Mouse (Mus musculus): ENCODE measurements around the gene Gbp2b.

The Gbp2b gene

DNA sequence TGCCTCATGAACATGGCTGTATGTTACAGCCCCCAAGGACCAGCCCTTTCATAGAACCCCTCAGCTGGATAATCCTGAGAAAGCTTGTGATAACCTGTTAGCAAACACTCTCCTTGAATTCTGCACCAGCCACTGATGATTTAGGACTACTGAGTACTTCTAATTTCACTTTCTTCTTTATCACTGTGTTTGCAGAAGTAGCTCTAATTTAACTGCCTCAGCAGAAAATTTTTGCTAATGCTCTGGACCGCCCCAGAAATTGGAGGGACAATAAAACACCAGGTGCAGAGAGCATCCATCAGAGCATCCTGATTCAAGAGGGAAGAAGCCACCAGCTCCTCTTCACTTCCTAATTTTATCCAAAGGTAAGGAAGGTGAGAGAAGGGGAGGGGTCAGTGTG lies at the start of gene Gbp2b:
Gene Gbp2b, plus strand, starts transcription at position 301 of the 400 bp plus-strand sequence.
- DNase-seq = no peak

DNA sequence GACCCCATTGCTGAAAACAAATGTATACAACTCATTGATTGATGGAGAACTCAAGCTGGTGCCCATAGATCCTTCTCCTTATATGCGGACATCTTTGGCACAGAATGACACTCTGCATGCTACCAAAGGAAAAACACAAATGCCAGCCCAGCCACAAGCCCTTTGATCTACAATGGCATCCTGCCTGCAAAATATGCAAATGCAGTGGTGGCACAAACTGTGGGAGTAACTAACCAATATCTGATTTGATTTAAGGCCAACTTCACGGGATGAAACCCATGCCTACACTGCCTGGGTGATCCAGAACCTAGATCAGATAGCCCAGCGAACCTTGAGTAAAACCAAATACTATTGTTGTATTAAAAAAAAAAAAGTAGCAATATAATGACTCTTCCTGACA lies 48.0 kb upstream of the Gbp2b start:
- peak in 1 of 2 experiments; percentile 19 for DNase-seq

- DNase-seq = no peak
These were observed 44.5 kb upstream of the Gbp2b start for GRCm38 (mm10) chr3:142550052-142550676.

- no peak for DNase-seq
These were observed 40.0 kb upstream of the Gbp2b start for GRCm38 (mm10) chr3:142554601-142555000.

DNA sequence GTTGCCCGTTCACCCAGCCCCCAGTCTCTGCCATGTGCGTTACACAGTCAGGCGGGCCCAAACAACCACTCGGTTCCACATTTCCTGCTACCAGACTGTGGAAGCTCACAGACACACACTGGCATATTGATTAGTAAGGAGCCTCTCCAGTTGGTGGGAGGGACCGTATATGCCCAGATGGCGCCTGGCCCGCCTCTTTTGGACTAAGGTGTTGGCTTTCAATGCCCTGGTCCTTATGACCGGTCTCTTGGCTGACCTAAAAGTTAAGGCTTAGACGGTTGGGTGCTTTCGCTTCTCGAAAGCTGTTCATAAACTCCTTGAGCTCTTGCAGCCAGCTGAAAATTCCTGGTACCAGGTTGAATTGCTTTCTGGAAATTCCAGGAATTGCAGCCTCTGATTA lies 39.0 kb upstream of the Gbp2b start:
- DNase-seq = peak; percentile 27 to 49

- no peak for DNase-seq
These were observed 34.9 kb upstream of the Gbp2b start, which contains the start of gene Gbp3 for GRCm38 (mm10) chr3:142559632-142560228. Gbp3 (plus strand) TSS chr3:142560026.

DNA sequence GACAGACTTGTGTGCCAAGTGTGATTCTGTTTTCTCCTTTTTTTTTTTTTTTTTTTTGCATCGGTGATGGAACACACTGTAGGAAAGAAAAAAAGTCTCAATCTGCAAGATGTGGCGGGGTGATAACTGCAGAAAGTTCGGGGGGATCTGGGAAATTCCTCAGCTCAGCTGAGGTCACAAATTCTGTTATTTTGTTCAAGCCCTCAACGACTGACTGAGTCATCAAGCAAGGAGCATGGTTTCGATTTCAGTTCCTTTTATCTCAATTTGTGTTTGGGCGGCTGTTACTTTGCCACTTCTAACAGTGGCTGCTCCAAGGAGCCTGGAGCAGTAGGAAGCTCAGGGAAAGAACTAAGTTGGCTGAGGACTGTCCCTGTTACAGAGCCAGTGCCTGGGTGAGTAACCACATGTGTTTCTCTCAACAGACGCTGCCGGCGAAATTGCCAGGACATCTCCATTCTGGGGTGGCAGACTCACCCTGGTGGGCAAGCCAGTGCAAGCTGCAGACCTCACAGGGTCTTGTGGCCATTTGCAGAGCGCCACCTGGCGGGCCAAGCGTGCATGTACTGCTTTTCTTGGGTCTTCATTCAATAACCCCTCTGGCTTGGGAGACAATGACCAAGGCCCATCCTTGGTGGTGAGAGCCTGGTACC lies 34.2 kb upstream of the Gbp2b start:
- peak; percentile 91 for DNase-seq

GRCm38 (mm10) chr3:142561045-142561646 lies 33.5 kb upstream of the Gbp2b start:
- no peak for DNase-seq

GRCm38 (mm10) chr3:142561666-142562065 lies 33.0 kb upstream of the Gbp2b start:
- no peak for DNase-seq

DNA sequence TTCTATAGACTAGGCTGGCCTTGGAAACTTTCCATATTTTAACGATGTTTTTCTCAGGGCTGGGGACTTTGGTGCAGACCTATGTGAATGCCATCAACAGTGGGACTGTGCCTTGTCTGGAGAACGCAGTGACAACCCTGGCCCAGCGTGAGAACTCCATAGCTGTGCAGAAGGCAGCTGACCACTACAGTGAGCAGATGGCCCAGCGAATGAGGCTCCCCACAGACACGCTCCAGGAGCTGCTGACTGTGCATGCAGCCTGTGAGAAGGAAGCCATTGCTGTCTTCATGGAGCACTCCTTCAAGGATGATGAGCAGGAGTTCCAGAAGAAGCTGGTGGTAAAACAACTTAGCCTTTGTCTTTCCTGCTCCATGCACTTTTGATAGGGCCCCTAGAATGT lies 27.2 kb upstream of the Gbp2b start:
- peak in 1 of 2 experiments; percentile 15 for DNase-seq

DNA sequence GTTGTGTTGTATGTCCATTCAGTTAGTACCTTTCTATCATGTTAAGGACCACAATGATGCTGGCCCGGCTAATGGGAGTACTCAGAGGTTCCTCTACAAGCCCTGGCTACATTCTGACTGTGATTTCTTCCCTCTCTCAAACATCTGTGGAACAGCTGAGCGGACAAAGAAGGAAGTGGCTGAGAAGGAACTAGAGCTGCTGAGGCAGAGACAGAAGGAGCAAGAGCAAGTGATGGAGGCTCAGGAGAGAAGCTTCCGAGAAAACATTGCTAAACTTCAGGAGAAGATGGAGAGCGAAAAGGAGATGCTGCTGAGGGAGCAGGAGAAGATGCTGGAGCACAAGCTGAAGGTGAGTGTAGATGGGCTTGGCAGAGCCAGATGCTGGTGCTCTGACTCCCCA lies 23.9 kb upstream of the Gbp2b start:
- no peak for DNase-seq

- DNase-seq = no peak
These were observed 17.5 kb upstream of the Gbp2b start for GRCm38 (mm10) chr3:142577108-142577507.

GRCm38 (mm10) chr3:142578342-142578741 lies 16.3 kb upstream of the Gbp2b start:
- DNase-seq = no peak

GRCm38 (mm10) chr3:142583067-142583466 lies 11.6 kb upstream of the Gbp2b start:
- DNase-seq = no peak

- no peak for DNase-seq
These were observed 7.3 kb upstream of the Gbp2b start for GRCm38 (mm10) chr3:142587386-142587785.

DNA sequence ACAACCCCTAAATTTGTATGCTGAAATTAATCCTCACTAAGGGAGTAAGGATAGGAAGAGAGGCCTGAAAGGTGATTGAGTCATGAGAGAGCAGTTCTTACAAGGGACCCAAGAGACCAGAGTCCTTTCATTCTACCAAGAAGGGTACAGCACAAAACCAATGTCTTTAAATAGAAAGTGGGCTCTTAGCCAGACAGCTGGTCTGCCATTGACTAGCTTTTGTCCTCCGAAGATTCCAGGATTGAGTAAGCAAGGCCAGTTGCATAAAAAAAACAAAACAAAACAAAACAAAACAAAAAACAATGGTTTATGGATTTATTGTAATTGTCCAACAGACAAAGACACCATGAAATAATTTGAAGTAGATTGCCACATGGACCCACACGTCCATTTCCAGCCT lies 5.8 kb upstream of the Gbp2b start:
- no peak for DNase-seq

DNA sequence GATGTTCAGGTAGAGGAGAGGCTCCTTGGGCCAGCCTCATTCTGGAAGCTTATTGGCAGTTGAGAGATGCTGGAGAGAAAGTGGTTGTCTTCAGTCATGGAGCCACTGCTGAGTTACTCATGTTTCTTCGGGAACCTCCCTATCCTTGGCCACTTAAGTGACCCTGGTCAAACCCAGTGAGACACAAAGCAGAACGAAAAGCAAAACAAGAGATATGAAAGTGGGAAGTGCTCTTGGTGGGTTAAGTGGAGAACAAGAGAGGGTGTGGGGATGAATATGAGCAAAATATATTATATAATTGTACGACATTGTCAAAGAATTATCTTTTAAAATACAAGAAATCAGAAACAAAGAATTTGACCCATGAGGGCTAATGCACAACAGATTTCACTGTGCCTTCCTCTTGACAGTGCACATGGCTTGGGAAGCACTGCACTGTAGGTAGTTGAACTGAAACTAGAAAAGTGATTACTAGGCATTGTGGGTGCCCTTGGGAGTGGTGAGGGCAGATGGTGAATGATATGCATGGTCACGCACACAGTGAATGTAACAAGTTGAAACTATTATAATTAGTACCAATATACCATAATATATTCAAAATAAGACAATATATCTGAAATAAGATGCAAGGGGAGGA lies 4.1 kb upstream of the Gbp2b start:
- no peak for DNase-seq

GRCm38 (mm10) chr3:142597923-142598322 lies 3.3 kb downstream of the Gbp2b start:
- no peak for DNase-seq

- no peak for DNase-seq
These were observed 7.0 kb downstream of the Gbp2b start for GRCm38 (mm10) chr3:142601675-142602074.

DNA sequence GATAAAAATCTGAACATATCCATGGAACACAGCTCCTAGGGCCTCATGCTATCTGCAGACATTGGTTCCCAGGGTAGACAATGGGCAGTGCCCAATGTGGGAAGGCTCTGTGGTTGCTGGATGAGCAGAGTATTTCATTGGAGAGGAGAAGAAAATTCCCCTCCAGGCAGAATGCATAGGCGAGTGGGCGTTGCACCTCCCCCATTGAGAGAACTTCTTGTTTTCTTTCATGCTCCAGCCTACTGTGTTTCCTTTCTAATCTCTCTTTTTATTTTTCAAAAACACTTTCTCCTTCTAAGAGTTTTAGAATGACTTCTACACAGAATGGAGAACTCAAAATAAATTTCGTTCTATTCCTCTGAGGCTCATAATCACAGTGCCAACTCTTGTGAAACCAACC lies 24.0 kb downstream of the Gbp2b start:
- no peak for DNase-seq

DNA sequence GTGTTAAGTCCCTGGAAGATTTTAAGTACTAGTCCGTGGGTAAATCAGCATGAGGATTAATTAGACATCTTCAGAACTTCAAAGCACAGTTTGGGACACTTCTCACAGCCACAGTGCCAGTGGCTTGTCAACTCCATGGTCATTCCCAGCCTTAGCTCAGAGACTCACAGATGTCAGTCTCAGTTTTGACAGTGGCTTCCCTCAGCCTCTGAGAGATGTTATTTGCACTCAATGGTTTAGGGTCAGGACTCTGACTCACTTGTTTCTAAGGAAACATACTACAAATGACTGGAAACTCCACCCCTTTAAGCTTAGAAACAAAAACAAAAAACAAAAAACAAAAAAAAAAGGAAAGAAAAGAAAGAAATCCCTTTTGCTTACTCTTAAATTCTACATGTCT lies 25.0 kb downstream of the Gbp2b start:
- DNase-seq = no peak

GRCm38 (mm10) chr3:142620111-142620955 lies 25.7 kb downstream of the Gbp2b start, which contains the start of gene Gbp2:
Gbp2 (plus strand) TSS chr3:142620602.
- DNase-seq = no peak

All from cerebellum, postnatal 14 days (tissue).